Mouse (Mus musculus): Measurements from ENCODE around the gene Aox2. TPM values are rescaled to one million over a fixed set of nuclear protein-coding genes. Genes with fewer than 3 reads are reported as not detected.

The Aox2 gene
- polyA plus RNA-seq, 1 experiment from 2014 or later: not detected

- H3K27me3 ChIP-seq (ENCODE audit: control insufficient read depth, insufficient read depth, low read length): no peaks in the 10 kb centered on the region
- H3K9me3 ChIP-seq (ENCODE audit: control insufficient read depth, low read length): no peaks in the 10 kb centered on the region
- peaks cover 7% of the 10 kb centered on the region; the same call in 1 of the 2 replicates for H3K4me1 ChIP-seq (ENCODE audit: control insufficient read depth, insufficient read depth, low read length)
- WGBS: under 1% methylated on average over 42 of the region's 61 CpGs
- H3K27ac ChIP-seq (replicated peaks; ENCODE audit: low read depth, low read length): peak within 1 kb of the TSS; percentile 98
- DNase-seq (ENCODE audit: low spot score): peak; percentile 94
- peak within 1 kb of the TSS; percentile 84 for H3K4me2 ChIP-seq (ENCODE audit: low read depth, severe bottlenecking)
- H3K36me3 ChIP-seq (ENCODE audit: control insufficient read depth, insufficient read depth, low read length): peaks cover 10% of the 10 kb centered on the region; the same call in 1 of the 2 replicates
- peak within 1 kb of the TSS; percentile 90 for H3K4me3 ChIP-seq (ENCODE audit: low read depth, low read length)
- peak within 1 kb of the TSS; percentile 97 for H3K9ac ChIP-seq (ENCODE audit: low read length)
- ATAC-seq (ENCODE audit: insufficient number of reproducible peaks, low FRiP score, low TSS enrichment, low read depth): peak; percentile 97
Measured at GRCm38 (mm10) chr1:58392652-58393283, 114.6 kb downstream of the Aox2 start, which contains the start of gene Bzw1. TSS of gene Bzw1 (plus strand) at chr1:58392898.

- H3K4me1 ChIP-seq (ENCODE audit: control insufficient read depth, insufficient read depth, low read length): peaks cover 7% of the 10 kb centered on the region; the same call in 1 of the 2 replicates
- H3K9ac ChIP-seq (ENCODE audit: low read length): peak overlapping the region; percentile 97
- H3K4me2 ChIP-seq (ENCODE audit: low read depth, severe bottlenecking): peak overlapping the region; percentile 84
- peak overlapping the region; percentile 98 for H3K27ac ChIP-seq (replicated peaks; ENCODE audit: low read depth, low read length)
- H3K36me3 ChIP-seq (ENCODE audit: control insufficient read depth, insufficient read depth, low read length): peaks cover 14% of the 10 kb centered on the region; the same call in 1 of the 2 replicates
- H3K27me3 ChIP-seq (ENCODE audit: control insufficient read depth, insufficient read depth, low read length): no peaks in the 10 kb centered on the region
- ATAC-seq (ENCODE audit: insufficient number of reproducible peaks, low FRiP score, low TSS enrichment, low read depth) (peak; percentile 65), DNase-seq (ENCODE audit: low spot score) (peak; percentile 56)
- H3K9me3 ChIP-seq (ENCODE audit: control insufficient read depth, low read length): no peaks in the 10 kb centered on the region
- peak overlapping the region; percentile 90 for H3K4me3 ChIP-seq (ENCODE audit: low read depth, low read length)
- WGBS: under 1% methylated on average over 75 of the region's 90 CpGs
Measured at GRCm38 (mm10) chr1:58393284-58394195, 115.4 kb downstream of the Aox2 start.

GRCm38 (mm10) chr1:58395341-58395740 is 117.2 kb downstream of the Aox2 start:
- no peak overlapping the region for H3K4me3 ChIP-seq (ENCODE audit: low read depth, low read length)
- no peaks in the 10 kb centered on the region for H3K9me3 ChIP-seq (ENCODE audit: control insufficient read depth, low read length)
- 91% methylated on average over 3 of the region's 3 CpGs for WGBS
- H3K4me1 ChIP-seq (ENCODE audit: control insufficient read depth, insufficient read depth, low read length): peaks cover 7% of the 10 kb centered on the region; the same call in 1 of the 2 replicates
- DNase-seq (ENCODE audit: low spot score) (no peak), ATAC-seq (ENCODE audit: insufficient number of reproducible peaks, low FRiP score, low TSS enrichment, low read depth) (no peak)
- H3K9ac ChIP-seq (ENCODE audit: low read length): no peak overlapping the region
- H3K27me3 ChIP-seq (ENCODE audit: control insufficient read depth, insufficient read depth, low read length): no peaks in the 10 kb centered on the region
- H3K27ac ChIP-seq (replicated peaks; ENCODE audit: low read depth, low read length): no peak overlapping the region
- no peak overlapping the region for H3K4me2 ChIP-seq (ENCODE audit: low read depth, severe bottlenecking)
- peaks cover 19% of the 10 kb centered on the region for H3K36me3 ChIP-seq (ENCODE audit: control insufficient read depth, insufficient read depth, low read length)

GRCm38 (mm10) chr1:58396179-58396578 is 118.1 kb downstream of the Aox2 start:
- Histone ChIP-seq H3K27ac (replicated peaks; ENCODE audit: low read depth, low read length) (no peak overlapping the region), H3K27me3 (ENCODE audit: control insufficient read depth, insufficient read depth, low read length) (no peaks in the 10 kb centered on the region), H3K4me1 (ENCODE audit: control insufficient read depth, insufficient read depth, low read length) (peaks cover 6% of the 10 kb centered on the region; the same call in 1 of the 2 replicates), H3K4me2 (ENCODE audit: low read depth, severe bottlenecking) (no peak overlapping the region), H3K9ac (ENCODE audit: low read length) (no peak overlapping the region), H3K36me3 (ENCODE audit: control insufficient read depth, insufficient read depth, low read length) (peaks cover 25% of the 10 kb centered on the region), H3K4me3 (ENCODE audit: low read depth, low read length) (no peak overlapping the region), H3K9me3 (ENCODE audit: control insufficient read depth, low read length) (no peaks in the 10 kb centered on the region)
- ATAC-seq (ENCODE audit: insufficient number of reproducible peaks, low FRiP score, low TSS enrichment, low read depth) (no peak), DNase-seq (ENCODE audit: low spot score) (no peak)
- WGBS: 100% methylated on average over 1 of the region's 1 CpGs

- Histone ChIP-seq H3K36me3 (ENCODE audit: control insufficient read depth, insufficient read depth, low read length) (peaks cover 30% of the 10 kb centered on the region), H3K9me3 (ENCODE audit: control insufficient read depth, low read length) (no peaks in the 10 kb centered on the region), H3K4me2 (ENCODE audit: low read depth, severe bottlenecking) (no peak overlapping the region), H3K4me3 (ENCODE audit: low read depth, low read length) (no peak overlapping the region), H3K27ac (replicated peaks; ENCODE audit: low read depth, low read length) (no peak overlapping the region), H3K4me1 (ENCODE audit: control insufficient read depth, insufficient read depth, low read length) (no peaks in the 10 kb centered on the region), H3K9ac (ENCODE audit: low read length) (no peak overlapping the region), H3K27me3 (ENCODE audit: control insufficient read depth, insufficient read depth, low read length) (no peaks in the 10 kb centered on the region)
- 95% methylated on average over 6 of the region's 6 CpGs for WGBS
- ATAC-seq (ENCODE audit: insufficient number of reproducible peaks, low FRiP score, low TSS enrichment, low read depth): no peak
- DNase-seq (ENCODE audit: low spot score): no peak
Measured at GRCm38 (mm10) chr1:58397731-58398130, 119.6 kb downstream of the Aox2 start.

- Histone ChIP-seq H3K9me3 (ENCODE audit: control insufficient read depth, low read length) (no peaks in the 10 kb centered on the region), H3K9ac (ENCODE audit: low read length) (no peak overlapping the region), H3K27me3 (ENCODE audit: control insufficient read depth, insufficient read depth, low read length) (no peaks in the 10 kb centered on the region), H3K36me3 (ENCODE audit: control insufficient read depth, insufficient read depth, low read length) (peaks cover 32% of the 10 kb centered on the region), H3K27ac (replicated peaks; ENCODE audit: low read depth, low read length) (no peak overlapping the region), H3K4me2 (ENCODE audit: low read depth, severe bottlenecking) (no peak overlapping the region), H3K4me3 (ENCODE audit: low read depth, low read length) (no peak overlapping the region), H3K4me1 (ENCODE audit: control insufficient read depth, insufficient read depth, low read length) (no peaks in the 10 kb centered on the region)
- 93% methylated on average over 6 of the region's 6 CpGs for WGBS
- ATAC-seq (ENCODE audit: insufficient number of reproducible peaks, low FRiP score, low TSS enrichment, low read depth): no peak
- DNase-seq (ENCODE audit: low spot score): no peak
Measured at GRCm38 (mm10) chr1:58401396-58401795, 123.3 kb downstream of the Aox2 start.

- WGBS: 94% methylated on average over 5 of the region's 5 CpGs
- no peak for ATAC-seq (ENCODE audit: insufficient number of reproducible peaks, low FRiP score, low TSS enrichment, low read depth)
- Histone ChIP-seq H3K36me3 (ENCODE audit: control insufficient read depth, insufficient read depth, low read length) (peaks cover 25% of the 10 kb centered on the region), H3K4me1 (ENCODE audit: control insufficient read depth, insufficient read depth, low read length) (no peaks in the 10 kb centered on the region), H3K9me3 (ENCODE audit: control insufficient read depth, low read length) (no peaks in the 10 kb centered on the region), H3K27ac (replicated peaks; ENCODE audit: low read depth, low read length) (no peak overlapping the region), H3K9ac (ENCODE audit: low read length) (no peak overlapping the region), H3K27me3 (ENCODE audit: control insufficient read depth, insufficient read depth, low read length) (no peaks in the 10 kb centered on the region), H3K4me2 (ENCODE audit: low read depth, severe bottlenecking) (no peak overlapping the region), H3K4me3 (ENCODE audit: low read depth, low read length) (no peak overlapping the region)
- no peak for DNase-seq (ENCODE audit: low spot score)
Measured at GRCm38 (mm10) chr1:58403745-58404144, 125.6 kb downstream of the Aox2 start.

- WGBS: 95% methylated on average over 7 of the region's 7 CpGs
- Histone ChIP-seq H3K9me3 (ENCODE audit: control insufficient read depth, low read length) (no peaks in the 10 kb centered on the region), H3K27ac (replicated peaks; ENCODE audit: low read depth, low read length) (no peak overlapping the region), H3K27me3 (ENCODE audit: control insufficient read depth, insufficient read depth, low read length) (no peaks in the 10 kb centered on the region), H3K4me2 (ENCODE audit: low read depth, severe bottlenecking) (no peak overlapping the region), H3K4me3 (ENCODE audit: low read depth, low read length) (no peak overlapping the region), H3K9ac (ENCODE audit: low read length) (no peak overlapping the region), H3K36me3 (ENCODE audit: control insufficient read depth, insufficient read depth, low read length) (peaks cover 19% of the 10 kb centered on the region; the same call in 1 of the 2 replicates), H3K4me1 (ENCODE audit: control insufficient read depth, insufficient read depth, low read length) (no peaks in the 10 kb centered on the region)
- no peak for DNase-seq (ENCODE audit: low spot score)
- no peak for ATAC-seq (ENCODE audit: insufficient number of reproducible peaks, low FRiP score, low TSS enrichment, low read depth)
Measured at GRCm38 (mm10) chr1:58407321-58407720, 129.2 kb downstream of the Aox2 start.

Data from limb, embryonic 11.5 days (tissue).